Mouse (Mus musculus) cerebellum, adult (tissue): ENCODE measurements around the gene Ctdnep1.

ENCODE experiments used
- ATAC-seq: cut with Nextera tagmentation; 2 replicates; pipeline ENCODE4 v1.9.2; 2017; ENCODE audit warnings: mild to moderate bottlenecking, moderate library complexity, mixed read lengths; ENCODE audit not compliant: insufficient number of reproducible peaks, low FRiP score, low TSS enrichment

The Ctdnep1 gene

DNA sequence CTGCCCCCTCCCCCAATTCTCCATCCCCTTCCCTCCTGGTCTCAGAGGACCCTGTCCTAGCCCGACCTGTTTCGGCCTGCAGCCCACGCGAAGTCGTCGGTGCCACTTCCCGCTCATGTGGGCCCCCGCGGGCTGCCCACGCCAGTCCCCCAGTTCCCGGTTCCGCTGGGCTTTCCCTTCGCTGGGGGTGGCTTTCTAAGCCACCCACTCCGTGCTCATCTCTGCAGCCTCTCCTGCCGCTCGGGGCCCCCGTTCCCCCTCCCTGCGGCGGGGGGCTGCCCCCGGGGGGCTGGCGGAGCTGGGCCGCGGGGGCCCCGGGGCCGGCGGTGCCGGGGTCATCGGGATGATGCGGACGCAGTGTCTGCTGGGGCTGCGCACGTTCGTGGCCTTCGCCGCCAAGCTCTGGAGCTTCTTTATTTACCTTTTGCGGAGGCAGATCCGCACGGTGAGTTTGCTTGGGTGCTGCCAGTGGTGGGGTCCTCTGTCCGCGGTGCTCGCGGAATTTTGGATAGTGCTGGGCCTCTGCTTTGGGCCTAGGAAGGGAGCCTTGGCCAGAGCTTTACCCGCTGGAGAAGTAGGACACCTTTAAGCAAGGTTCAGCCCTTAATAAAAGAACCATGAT lies at the start of gene Ctdnep1:
Gene Ctdnep1, plus strand, starts transcription at position 16 of the 622 bp plus-strand sequence.
- no peak for ATAC-seq

DNA sequence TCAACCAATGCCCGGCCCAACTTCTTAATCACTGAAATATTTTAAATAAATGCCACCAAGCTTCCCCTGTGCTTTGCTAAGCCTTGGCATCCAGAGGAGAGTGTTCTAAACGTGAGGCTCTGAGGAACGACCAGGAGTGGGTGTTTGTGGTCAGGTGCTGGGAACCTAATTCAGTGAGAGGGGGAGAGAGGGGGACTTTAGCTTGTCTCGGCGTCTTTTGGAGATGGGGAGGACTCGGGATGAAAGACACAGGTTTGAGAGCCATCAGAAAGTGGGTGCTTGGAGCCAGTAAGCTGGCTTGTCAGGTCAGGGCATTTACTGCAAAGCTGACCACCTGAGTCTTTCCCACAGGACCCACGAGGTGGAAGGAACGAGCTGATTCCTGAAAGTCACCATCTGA lies 49.2 kb upstream of the Ctdnep1 start:
- no peak for ATAC-seq

DNA sequence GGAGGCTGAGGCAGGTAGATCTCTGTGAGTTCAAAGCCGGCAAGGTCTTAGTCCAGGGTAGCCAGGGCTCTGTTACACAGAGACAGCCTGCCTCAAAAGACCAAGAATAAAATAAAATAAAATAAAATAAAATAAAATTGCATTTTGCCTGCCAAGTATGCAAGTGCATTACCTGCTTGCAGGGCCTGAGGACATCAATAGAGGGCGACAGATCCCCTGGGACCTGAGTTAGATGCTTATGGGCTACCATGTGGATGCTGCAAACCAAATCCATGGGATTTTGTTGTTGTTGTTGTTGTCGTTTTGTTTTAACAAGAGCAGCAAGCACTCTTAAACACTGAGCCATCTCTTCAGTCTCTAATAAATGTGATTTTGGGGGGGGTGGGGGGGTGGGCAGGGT lies 48.7 kb upstream of the Ctdnep1 start:
- ATAC-seq: no peak

DNA sequence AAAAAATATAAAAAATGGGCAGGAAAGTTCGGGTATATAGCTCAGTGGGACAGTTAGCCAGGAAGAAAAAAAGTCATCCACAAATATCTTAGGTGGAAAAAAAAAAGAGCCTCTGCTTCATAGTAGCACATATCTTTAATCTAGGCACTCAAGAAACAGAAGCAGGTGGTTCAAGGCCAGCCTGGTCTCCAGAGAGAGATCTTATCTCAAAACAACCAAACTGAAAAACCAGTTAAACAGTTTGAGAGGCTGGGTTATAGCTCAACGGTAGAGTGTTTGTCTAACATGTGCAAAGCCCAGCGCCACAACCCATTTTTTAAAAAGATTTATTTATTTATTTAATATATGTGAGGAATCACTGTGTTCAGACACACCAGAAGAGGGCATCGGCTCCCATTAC lies 47.9 kb upstream of the Ctdnep1 start:
- ATAC-seq: no peak

DNA sequence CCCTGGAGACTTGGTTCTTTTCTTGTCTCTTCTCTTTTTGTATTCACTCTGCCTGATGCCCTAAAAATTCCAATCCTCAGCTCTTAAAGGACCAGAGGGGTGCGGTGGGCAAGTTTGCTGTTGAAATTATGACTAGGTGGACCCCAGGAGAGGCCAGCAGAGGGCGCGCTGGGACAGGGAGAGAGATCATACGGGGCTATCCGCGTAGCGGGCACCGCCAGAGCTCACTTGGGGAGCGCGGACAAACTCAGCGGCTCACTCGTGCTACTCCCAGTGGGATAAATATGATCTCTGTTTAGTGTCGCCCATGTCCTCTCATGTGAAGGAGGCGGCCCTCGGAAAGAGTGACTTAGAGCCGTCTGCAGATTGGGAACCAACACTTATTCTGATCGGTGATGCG lies 46.8 kb upstream of the Ctdnep1 start:
- 0 out of 2 replicates have a peak, but pooled peaks have one; percentile 12 for ATAC-seq

DNA sequence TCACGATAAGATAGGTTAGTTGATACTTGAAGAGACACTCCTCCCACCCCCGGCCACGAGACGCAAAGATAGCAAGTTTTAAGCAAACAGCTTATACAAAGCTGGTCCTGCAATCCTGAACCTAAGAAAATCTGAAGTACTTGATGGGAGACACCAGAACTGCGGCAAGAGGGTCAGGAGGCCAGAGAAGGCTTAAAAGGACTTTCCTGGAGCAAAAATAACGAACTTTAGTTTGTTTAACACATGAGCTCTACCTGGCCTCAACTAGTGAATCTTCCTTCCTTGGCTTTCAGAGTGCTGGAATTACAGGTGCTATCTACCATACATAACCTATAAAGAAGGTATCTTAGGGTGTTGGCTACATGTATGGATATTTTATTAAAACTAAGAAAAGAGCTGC lies 46.3 kb upstream of the Ctdnep1 start:
- ATAC-seq: no peak

DNA sequence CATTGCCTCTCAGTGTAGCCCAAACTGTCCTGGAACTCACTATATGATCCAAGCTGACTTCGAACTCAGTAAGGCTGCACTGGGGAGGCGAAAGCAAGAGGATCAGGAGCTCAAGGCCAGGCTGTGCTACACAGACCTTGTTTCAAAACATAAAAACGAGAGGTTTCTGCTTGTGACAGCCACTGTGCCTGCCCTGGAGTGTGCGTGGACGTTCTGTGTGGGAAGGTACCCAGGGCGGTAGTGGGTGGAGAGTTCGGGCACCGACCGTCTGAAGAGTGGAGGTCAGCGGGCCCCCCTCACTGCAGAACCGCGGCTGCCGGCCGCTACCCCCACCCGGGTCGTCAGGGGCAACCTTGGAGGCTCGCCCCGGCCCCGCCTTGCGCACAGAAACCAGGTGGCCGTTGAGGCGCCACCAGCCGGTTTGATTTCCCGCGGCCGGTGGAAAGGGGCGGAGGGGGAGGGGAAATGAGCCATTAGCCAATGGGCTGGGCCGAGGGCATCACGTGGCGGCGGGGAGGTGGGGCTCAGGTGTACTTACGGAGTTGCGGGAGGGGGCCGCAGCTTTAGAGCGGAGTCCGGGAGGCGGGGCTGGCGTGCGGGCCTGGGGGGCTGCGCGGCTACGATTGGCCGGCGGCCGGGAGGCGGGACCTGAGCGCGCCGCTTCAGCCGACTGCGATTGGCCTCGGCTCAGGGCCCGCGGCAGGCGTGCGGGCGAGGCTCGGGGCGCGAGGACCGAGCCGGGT lies 45.6 kb upstream of the Ctdnep1 start, which contains the start of gene Ybx2:
Gene Ybx2, plus strand, starts transcription at position 660 of the 743 bp plus-strand sequence.
- ATAC-seq: peak; percentile 75; the same call in 1 of the 2 replicates

DNA sequence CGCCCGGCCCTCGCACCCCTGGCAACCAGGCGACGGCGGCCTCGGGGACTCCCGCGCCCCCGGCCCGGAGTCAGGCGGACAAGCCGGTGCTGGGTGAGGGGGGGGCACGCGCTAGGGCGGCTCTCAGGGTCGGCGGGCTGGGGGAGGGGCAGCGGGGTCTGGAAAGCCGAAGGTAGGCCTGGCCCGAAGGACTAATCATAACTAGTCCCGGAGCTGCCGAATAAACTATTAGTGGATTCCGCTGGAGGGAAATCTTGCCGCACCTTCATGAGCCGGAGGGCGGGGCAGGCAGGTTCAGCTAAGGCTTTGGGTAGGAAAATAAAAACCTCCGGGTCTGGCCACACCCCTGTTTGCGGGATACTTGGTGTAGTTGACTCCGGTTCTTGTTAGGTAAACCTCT lies 44.8 kb upstream of the Ctdnep1 start:
- no peak for ATAC-seq

DNA sequence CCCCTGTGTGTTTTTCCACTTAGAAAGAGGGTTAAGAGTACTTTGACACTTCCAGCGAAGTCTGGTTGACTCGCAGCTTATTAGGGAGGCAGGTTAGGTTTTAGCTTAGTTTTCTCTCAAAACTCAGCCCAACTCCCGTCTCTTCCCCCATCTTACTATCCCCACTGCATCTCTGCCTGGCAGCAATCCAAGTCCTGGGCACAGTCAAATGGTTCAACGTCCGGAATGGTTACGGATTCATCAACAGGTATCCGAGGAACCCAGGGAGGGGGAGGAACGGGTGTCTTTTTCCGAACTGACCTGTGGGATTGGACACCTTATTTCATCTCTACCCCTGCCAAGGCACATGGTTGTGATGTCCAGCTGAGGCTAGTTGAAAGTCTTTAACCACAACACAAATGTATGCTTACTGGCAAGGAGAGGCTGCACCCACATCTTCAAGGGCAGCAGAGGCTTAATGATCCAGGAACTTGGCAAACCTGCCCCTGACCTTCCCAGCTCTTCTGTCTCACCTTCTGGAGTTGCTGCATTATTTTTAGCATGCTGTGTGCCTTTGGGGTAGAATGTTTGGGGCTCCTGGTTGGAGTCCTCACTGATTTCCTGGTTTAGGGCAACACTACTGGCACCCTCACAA lies 44.1 kb upstream of the Ctdnep1 start:
- ATAC-seq: no peak

DNA sequence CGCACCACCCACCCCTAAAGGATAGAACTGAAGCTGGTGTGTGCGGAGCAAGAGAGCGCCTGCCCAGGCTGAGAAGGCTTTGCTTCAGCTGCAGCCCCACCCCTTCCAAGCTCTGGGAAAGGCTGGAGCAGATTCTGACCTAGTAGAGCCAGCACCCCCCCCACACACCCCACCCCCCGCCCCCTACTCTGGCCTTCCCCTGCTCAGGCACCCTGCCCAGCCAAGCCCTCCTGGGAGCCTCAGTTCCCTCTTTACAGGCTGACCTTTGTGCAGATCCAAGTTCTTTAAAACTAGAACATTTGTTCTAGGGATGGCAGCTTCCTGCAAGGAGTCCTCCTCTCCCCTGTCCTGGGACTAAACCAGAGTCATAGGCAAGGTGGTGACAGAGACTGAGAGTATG lies 43.6 kb upstream of the Ctdnep1 start:
- ATAC-seq: no peak

DNA sequence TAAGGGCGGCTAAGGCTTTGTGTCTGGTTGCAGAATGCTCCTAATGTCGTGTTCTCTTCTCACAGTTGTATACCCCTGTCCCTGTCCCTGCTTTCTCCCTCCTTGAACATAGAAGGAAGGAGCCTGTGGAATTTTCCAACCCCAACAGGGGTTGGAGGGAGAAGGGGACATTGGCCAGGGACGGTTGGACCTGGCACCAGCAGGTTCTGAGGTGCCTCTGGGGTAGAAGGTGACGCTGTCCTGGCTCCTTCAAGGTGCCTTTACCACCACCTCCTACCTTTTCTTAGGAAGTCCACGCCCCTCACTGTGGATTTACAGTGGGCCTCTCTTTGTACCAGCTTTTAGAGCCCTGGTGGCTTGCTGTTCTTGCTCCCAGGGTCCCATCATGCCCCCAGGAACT lies 43.1 kb upstream of the Ctdnep1 start:
- no peak for ATAC-seq

DNA sequence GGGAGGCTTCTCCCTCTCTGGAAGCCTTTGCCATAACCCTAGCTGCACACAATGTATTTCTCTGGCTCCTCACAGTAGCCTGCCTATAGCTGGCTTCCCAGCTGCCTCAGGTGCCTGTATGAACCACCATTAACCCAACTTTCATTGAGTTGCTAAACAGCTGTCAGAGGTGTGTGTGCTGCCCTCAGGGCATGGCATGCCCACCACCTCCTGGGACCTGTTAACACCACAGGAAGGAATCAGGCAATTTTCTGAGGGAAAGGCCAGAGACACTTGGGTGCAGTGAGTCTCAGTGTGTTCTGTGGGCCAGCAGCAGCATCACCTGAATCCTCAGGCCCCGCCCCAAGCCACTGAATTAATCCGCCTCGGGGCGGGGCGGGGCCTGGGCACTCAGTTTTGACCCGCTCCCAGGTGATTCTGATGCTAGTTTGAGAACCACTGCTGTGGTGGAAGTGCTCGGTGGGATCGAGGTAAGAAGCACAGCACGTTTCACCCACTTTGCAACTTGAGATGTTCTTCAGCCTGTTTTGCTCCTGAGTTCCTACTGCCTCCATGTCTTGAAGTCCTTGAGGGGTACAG lies 42.5 kb upstream of the Ctdnep1 start:
- no peak for ATAC-seq

DNA sequence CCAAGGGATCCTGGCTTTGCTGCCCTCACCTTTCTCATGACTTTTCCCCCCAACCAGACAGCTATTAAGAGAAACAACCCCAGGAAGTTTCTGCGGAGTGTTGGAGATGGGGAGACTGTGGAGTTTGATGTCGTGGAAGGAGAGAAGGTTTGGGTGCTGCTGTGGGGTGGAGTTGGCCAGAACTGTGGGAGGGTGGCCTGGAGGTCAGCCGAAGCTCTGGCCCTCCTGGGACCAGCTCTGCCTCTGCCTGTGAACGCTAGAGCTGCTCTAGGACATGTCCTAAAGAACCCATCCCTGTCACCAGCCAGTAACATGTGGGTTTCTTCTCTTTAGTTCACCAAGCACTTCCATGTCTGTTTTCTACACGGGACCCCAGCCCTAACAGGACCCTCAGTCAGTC lies 41.8 kb upstream of the Ctdnep1 start:
- no peak for ATAC-seq

DNA sequence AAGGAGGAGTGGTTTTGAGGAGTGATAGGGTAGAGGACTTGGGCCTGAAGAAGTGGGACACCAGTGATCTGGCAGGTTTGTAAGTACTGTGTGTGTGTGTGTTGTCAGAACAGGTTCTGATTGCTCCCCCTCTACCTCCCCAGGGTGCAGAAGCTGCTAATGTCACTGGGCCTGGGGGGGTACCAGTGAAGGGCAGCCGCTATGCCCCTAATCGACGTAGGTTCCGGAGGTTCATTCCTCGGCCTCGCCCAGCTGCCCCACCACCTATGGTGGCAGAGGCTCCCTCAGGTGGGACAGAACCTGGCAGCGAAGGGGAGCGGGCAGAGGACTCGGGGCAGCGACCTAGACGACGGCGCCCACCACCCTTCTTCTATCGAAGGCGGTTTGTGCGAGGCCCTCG lies 41.2 kb upstream of the Ctdnep1 start:
- ATAC-seq: no peak

DNA sequence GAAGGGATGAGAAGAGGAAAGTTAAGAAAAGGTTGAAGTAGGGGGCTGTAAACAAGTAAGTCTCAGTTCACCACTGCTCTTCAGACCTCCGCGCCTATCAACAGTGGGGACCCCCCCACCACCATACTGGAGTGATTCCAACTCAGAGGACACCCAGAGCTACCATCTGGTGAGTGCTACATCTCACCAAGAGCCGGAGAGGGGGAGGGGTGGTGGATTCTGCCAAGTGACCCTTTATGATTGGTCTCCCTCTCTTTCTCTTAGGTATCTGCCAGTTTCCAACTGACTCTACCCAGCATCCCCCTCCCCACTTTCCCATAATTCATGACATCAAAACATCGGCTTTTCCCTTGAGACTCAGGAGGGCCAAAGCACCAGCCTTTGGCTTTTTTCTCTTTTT lies 40.0 kb upstream of the Ctdnep1 start:
- ATAC-seq: no peak

DNA sequence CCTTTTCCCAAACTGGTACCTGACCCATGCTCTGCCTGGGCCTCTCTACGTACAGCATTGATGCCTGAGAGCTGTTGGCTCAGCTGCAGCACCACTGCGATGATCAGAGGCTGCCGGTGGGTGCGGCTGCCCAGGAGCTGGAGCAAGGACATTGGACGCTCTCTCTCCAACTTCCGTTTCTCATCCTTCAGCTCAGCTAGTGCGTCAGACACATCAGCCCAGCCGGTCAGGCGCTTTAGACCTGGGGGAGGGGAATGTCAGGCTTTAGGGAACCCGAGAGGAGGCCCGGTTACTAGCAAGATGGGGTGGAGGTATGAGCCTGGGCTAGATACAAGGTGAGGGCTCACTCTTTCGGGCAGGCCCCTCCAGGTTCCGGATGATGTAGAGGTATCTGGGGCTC lies 35.7 kb upstream of the Ctdnep1 start:
- ATAC-seq: no peak

DNA sequence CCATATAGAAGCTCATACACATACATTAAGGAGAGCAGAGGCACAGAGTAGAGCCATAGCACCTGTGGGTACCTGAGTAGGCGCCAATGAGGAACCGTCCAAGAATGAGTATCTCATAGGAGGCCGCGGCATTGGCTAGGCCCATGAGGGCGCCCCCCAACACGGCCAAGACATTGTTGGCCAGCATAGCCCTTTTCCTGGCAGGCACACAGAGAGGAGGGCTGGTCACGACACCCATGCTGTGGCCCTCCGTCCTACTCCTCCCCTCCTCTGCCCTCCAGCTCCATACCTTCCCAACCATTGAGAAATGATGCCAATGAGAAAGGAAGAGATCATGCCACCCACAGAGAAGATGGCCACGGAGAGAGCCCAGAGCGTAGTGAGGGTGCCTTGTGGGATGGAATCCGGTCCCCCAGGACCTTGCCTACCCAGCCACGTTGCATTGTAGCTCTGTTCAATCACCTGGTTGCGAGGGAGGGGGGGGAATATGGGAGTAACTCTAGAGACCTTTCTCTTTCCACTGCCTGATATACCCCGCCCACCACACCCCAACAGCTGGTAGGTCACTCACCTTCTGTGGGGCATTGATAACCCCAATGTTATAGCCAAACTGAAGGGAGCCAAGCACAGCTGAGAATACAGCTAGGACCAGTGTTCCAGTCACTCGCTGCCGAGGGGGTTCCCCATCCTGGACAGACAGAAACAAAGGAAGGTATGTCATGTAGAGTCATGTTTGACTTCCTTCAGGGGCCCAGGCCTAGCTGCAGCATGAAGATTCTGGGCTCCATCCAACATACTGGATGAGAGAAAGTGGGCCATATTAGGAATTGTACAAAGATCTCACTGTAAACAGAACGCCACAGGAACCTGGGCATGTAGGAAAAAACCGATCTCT lies 34.7 kb upstream of the Ctdnep1 start:
- ATAC-seq: no peak

DNA sequence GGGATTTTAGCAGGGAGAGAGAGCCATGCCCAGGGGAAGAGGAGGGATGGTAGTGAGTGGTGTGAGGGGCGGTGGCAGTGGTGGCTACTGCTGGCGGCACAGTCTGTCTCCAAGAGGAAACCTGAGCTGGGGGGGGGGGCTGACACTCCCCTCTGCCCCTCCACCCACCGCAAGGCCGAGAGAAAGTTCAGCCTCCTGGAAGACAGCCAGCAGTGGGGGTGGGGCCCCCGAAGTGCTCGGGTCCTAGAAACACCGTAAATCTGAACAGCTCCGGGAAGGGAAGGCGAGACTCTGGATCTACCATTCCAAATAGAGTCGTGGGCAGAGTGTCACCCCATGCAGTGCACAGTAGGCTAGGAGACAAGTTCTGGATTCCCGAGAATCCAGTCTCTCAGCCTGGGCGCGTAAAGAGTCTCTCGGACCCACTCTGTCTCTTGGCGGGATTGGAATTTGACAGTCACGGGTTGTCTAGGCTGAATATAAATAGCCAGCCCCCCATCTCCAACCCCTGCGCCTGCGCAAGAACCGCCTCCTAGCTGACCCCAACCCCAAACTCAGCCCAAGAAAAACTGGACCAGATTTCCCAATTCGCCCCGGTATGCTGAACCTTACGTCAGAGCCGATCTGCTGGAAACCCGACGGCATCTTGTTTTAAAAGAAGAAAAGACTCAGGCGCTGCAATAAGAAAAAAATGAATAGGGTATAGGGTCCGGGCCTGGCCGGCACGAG lies 33.5 kb upstream of the Ctdnep1 start:
- ATAC-seq: no peak

DNA sequence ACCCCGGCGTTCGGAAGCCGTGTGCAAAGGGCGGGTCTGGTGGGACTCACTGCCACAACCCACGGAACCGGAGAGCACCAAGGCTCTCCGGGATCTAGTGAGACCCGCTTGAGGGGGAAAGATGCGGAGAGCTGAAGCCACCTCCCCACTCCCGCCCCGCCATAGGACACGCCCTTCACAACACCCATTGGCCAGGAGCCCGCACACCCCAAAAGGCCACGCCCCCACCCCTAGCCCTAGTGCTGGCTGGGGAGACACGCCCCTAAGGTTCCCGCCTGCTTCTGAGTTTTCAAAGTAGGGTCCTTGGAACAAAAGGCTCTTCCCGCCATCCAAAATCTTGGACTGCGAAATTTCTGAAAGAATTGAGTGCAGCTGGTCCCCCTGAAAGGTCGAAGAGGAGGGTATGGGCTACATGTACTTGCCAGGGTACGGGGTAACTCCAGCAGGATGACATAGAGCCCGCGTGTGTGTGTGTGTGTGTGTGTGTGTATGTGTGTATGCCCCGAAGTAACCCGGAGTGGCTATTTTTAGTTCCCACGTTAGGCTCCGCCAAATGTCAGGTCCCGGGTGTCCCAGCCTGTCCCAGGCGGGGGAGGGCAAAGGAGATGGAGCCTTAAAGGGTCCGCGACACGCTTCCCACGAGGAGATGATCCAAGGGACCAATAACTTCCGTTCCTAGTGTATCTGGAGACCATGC lies 32.7 kb upstream of the Ctdnep1 start, which contains the start of gene Slc2a4:
Gene Slc2a4, minus strand, starts transcription at position 123 of the 697 bp plus-strand sequence.
- ATAC-seq: no peak
